Mouse (Mus musculus): ENCODE measurements around the gene Txndc17.

The Txndc17 gene

GRCm38 (mm10) chr11:72223414-72223813 is 16.1 kb downstream of the Txndc17 start:
- DNase-seq (ENCODE audit: low spot score in 2 of 2) = no peak

GRCm38 (mm10) chr11:72224865-72225264 is 17.5 kb downstream of the Txndc17 start:
- DNase-seq (ENCODE audit: low spot score in 2 of 2) = peak; percentile 32 to 69

GRCm38 (mm10) chr11:72226020-72226791 is 18.9 kb downstream of the Txndc17 start:
- no peak for DNase-seq (ENCODE audit: low spot score in 2 of 2)

DNA sequence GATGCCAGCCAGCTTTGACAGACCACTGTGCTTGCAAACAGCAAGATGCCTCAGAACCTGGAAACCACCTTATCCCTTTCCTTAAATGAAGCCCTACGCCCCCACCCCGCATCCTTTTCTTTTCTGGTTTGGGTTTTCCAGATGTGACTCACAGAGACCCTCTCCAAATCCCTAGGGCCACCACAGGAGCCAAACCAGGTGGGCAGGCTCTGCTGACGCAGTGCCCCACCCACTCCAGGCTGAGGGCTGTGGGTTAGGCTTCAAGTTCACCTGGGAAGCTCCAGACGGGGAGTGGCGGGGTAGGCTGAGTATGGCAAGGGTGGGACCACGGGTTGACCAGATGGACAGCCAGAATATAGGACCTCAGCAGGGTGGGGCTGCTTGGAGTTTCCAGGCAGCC is 19.6 kb downstream of the Txndc17 start:
- DNase-seq (ENCODE audit: low spot score in 2 of 2) = no peak

- no peak for DNase-seq (ENCODE audit: low spot score in 2 of 2)
Observed at GRCm38 (mm10) chr11:72228513-72228912, 21.2 kb downstream of the Txndc17 start.

GRCm38 (mm10) chr11:72232068-72232467 is 24.7 kb downstream of the Txndc17 start:
- DNase-seq (ENCODE audit: low spot score in 2 of 2) = no peak

- DNase-seq (ENCODE audit: low spot score in 2 of 2) = no peak
Observed at GRCm38 (mm10) chr11:72232991-72233390, 25.6 kb downstream of the Txndc17 start.

DNA sequence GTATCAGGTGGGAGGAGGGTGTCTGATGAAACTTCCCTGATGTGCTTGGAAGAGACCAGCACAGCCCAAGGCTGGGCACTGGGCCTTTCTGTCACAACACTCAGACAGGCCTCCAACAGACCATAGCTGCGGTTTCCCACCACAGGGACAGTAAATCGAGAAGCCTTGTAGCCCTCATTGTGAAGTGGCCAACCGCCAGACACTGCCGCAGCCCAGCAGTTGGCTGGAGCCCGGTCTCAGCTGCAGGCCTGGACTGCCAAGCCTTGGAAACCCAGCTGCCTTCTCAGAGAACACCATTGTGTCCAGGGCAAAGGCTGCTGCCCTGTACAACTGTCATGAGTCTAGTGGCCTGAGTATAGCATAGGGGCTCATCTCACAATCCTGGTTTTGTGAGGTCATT is 26.7 kb downstream of the Txndc17 start:
- no peak for DNase-seq (ENCODE audit: low spot score in 2 of 2)

DNA sequence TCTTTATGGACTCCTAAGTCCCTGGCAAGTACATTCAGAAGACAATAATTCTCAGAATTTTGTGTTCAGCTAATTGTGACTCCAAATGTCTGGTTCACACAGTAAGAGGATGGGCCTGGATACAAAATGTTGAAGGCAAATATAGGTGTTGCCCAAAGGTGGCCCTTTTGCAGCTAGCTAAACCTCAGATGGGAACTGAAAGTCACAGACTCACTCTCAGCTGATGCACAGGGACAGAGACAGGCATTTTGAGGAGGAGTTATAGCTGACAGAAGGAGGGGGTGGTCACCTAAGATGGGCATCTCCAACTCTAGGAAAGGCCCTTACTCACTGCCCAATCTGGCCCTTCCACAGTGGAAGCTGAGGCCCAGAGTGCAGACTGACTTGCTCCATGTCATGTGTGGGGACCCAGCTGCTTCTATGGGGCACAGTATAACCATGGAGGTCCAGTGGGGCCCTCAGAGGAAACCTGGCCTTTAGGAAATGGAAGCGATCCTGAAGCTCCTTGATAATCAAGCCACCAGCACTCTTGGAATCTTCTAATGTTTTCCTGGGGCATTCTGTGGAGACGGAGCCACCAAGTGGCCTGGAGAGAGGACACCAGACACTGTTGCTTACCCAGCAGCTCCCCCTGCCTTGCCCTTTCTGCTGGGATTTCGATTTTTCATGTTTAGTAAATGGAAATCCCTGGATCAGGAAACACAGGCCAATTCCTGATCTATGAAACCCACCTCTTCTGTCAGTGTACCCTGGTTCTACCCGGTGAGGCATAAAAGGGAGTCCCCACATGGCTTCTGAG is 32.9 kb downstream of the Txndc17 start:
- DNase-seq (ENCODE audit: low spot score in 2 of 2) = no peak

GRCm38 (mm10) chr11:72245196-72245753 is 37.9 kb downstream of the Txndc17 start:
- no peak for DNase-seq (ENCODE audit: low spot score in 2 of 2)

DNA sequence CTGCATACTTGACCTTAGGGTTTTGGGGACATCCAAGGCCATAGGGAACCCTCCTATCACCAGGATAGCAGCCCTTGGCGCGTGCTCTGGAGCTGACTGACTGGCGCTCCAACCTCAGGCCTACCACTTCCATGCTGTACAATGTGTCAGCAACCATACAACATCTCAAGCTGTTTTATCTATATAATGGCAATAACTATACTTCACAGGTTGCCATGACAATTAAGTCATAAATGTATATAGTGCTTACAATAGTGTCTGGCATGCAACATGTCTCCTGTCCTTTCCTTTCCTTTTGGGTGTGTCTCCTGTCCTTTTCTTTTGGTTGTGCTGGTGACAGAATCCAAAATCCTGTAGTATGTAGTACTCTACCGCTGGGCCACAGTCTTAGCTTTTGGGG is 48.3 kb downstream of the Txndc17 start:
- no peak for DNase-seq (ENCODE audit: low spot score in 2 of 2)

DNA sequence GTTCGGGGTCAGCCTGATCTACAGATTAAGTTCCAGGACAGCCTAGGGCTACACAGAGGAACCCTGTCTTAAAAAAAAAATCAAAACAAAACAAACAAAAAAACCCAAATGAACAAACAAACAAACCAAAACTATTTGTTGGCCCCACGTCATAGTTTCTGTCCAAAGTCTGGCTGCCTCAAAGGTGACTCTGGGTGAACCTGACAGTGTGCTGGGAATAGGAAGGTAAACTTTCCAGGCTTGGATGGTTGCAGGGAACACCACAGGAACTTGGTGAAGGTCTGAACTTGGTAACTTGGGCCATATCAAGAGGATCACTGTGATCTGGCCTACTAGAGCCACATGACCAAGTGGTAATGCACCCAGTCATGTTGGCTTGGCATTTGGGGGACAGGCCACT is 49.1 kb downstream of the Txndc17 start:
- no peak for DNase-seq (ENCODE audit: low spot score in 2 of 2)
